Mouse (Mus musculus): ENCODE data around the gene Praf2. TPM values are rescaled to one million over a fixed set of nuclear protein-coding genes. Genes with fewer than 3 reads are reported as not detected.
"Not testable (repeated sequence)": the region's sequence is repeated elsewhere in the genome, so short reads cannot be mapped to it uniquely, and the experiment has no call there.

Praf2 gene
- polyA plus RNA-seq, 1 experiment from 2014 or later: 84.1 TPM

DNA sequence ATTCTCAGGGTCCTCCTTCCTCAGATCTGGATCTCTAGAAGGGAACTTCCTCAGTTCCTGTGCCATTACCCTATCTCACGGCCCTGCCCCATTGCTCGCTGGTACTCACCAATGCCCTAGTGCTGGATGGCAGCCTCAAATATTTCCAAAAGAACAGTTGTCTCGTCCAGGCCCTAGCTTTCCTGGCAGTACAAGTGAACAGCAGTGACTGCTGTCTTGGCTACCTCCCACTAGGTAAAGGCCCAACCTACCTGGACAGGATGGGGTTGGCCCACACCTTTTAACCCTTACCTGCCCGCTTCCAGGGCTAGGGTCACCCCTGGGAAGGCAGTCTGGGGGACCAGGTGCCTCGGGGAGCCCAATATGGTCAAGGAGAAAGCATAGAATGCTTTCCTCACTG, 12.9 kb downstream of the Praf2 start:
- 75% methylated on average over 5 of the region's 5 CpGs for WGBS
- Histone ChIP-seq H3K4me2 (replicated peaks) (no peak overlapping the region), H3K4me1 (no peaks in the 10 kb centered on the region), H3K4me3 (no peak overlapping the region), H3K9me3 (no peaks in the 10 kb centered on the region), H3K27me3 (no peaks in the 10 kb centered on the region), H3K27ac (no peak overlapping the region), H3K36me3 (peaks cover 2% of the 10 kb centered on the region; the same call in 1 of the 2 replicates), H3K9ac (no peak overlapping the region)
- no peak for ATAC-seq (ENCODE audit: low FRiP score, low read depth)

DNA sequence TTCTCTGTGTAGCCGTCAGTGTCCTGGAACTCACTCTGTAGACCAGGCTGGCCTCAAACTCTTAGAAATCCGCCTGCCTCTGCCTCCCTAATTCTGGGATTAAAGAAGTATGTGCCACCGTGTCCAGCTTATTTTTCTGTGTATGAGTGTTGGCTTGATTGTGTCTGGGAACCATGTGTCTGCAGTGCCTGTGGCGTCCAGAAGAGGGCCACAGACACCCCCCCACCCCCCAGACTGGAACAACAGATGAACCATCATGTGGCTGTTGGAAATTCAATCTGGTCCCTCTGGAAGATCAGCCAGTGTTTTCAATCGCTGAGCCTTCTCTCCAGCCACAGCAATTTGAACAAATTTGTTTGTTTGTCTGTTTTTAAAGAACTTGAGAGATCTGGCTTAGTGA, 15.2 kb downstream of the Praf2 start:
- ATAC-seq (ENCODE audit: low FRiP score, low read depth): no peak
- no peak overlapping the region for H3K4me3 ChIP-seq
- 56% methylated on average over 5 of the region's 5 CpGs for WGBS

DNA sequence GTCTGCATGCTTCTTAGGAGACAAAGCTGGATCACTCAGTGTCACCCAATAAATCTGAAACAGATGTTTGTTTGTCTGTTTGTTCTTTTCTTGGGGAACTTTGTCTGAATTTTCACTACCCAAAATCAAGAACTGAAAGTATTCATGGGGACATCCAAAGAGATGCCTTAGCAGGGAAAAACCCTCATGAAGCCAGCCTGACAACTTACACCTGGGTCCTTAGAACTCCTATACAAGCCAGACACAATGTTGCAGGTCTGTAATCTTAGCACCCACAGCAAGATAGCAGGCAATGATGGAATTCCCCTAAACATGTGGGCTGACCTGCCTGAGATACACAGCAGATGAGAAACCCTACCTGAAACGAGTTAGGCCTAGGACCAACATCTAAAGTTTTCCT, 16.7 kb downstream of the Praf2 start:
- ATAC-seq (ENCODE audit: low FRiP score, low read depth): no peak
- WGBS: 37% methylated on average over 1 of the region's 1 CpGs

More for the DNA sequence above, 15.2 kb downstream of the Praf2 start:
- no peak overlapping the region for H3K4me2 ChIP-seq (replicated peaks)
- no peak overlapping the region for H3K9ac ChIP-seq
- H3K9me3 ChIP-seq: no peaks in the 10 kb centered on the region
- H3K36me3 ChIP-seq: peaks cover 2% of the 10 kb centered on the region; the same call in 1 of the 2 replicates
- no peaks in the 10 kb centered on the region for H3K4me1 ChIP-seq
- H3K27ac ChIP-seq: no peak overlapping the region
- H3K27me3 ChIP-seq: no peaks in the 10 kb centered on the region

DNA sequence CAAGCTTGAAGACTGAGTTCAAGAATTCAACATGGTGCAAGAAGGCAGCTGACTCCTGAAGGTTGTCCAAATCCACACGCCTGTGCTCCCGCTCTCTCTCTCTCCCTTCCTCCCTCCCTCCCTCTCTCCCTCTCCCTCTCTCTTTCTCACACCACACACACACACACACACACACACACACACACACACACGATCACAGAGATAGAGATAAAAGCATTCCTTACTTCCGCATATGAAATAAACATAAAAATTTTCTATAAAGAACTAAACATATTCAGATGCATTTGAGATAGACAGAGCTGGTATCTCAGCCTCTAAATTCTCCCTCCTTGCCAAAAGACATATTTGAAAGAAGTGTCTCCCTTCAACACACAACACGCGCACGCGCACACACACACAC, 17.2 kb downstream of the Praf2 start:
- 85% methylated on average over 8 of the region's 8 CpGs for WGBS
- Histone ChIP-seq H3K4me2 (replicated peaks) (no peak overlapping the region), H3K36me3 (peaks cover 2% of the 10 kb centered on the region; the same call in 1 of the 2 replicates), H3K9ac (no peak overlapping the region), H3K4me3 (no peak overlapping the region), H3K4me1 (peaks cover 9% of the 10 kb centered on the region; the same call in 1 of the 2 replicates), H3K27ac (no peak overlapping the region), H3K9me3 (no peaks in the 10 kb centered on the region), H3K27me3 (no peaks in the 10 kb centered on the region)
- ATAC-seq (ENCODE audit: low FRiP score, low read depth): no peak

More for the DNA sequence above, 16.7 kb downstream of the Praf2 start:
- Histone ChIP-seq H3K36me3 (peaks cover 2% of the 10 kb centered on the region; the same call in 1 of the 2 replicates), H3K27me3 (no peaks in the 10 kb centered on the region), H3K4me1 (peaks cover 7% of the 10 kb centered on the region; the same call in 1 of the 2 replicates), H3K9me3 (no peaks in the 10 kb centered on the region), H3K4me2 (replicated peaks) (no peak overlapping the region), H3K4me3 (no peak overlapping the region), H3K9ac (no peak overlapping the region), H3K27ac (no peak overlapping the region)

DNA sequence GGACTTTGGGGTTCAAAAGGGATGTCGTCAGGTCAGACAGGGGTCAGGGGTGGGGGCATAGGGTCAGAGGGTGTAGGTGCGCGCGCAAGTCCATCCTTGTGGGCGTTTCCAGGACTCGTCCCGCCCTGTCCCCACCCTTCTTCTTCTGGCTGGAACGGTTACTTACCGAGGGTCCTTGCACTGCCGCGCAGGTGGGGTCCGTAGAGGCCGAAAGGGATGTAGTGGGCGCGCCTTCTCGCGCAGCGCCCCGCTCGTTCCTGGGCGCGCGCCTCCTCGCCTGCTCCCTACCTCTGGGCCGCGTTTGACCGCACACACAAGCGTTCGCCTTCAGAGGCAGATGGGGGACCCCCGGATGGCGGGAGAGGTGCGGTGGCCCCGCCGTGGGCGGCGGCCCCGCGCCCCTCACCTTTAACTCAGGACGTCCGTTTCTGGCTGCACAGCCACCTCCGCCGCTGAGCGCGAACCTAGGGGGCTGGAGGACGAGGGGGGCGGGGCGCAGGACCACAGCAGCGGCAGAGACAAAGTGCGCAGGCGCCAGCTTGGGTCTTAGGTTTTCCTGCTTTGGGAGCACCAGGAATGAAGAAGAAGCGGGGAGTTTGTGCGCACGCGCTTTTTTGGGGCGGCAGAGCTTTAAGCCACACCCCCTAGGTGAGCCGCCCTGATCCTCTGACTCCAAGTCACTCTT, 22.3 kb downstream of the Praf2 start, which contains the start of gene Ccdc120:
Gene Ccdc120, minus strand, starts transcription at position 474 of the 685 bp plus-strand sequence.
- H3K27me3 ChIP-seq: no peaks in the 10 kb centered on the region
- H3K36me3 ChIP-seq: no peaks in the 10 kb centered on the region
- WGBS: 7% methylated on average over 38 of the region's 56 CpGs
- H3K4me2 ChIP-seq (replicated peaks): peak within 1 kb of the TSS; percentile 61
- H3K27ac ChIP-seq: no peak within 1 kb of the TSS
- no peaks in the 10 kb centered on the region for H3K9me3 ChIP-seq
- H3K4me3 ChIP-seq: peak within 1 kb of the TSS; percentile 61
- ATAC-seq (ENCODE audit: low FRiP score, low read depth): peak; percentile 87
- peaks cover 9% of the 10 kb centered on the region; the same call in 1 of the 2 replicates for H3K4me1 ChIP-seq
- H3K9ac ChIP-seq: peak within 1 kb of the TSS; percentile 76

DNA sequence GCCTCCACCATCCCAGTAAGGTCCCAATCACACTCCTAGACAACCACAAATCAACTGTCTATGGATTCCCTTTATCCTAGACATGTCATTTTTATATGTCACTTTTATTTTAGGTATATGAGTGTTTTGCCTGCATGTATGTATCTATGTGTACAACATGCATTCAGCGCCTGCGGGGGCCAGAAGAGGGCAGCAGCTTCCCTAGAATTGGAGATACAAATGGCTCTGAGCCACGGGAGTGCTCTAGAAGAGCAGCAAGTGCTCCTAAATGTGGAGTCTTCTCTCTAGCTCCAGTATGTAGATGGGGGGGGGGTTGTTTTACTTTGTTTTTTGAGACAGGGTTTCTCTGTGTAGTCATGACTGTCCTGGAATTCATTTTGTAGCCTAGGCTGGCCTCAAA, 25.4 kb downstream of the Praf2 start:
- WGBS: 16% methylated on average over 3 of the region's 3 CpGs

DNA sequence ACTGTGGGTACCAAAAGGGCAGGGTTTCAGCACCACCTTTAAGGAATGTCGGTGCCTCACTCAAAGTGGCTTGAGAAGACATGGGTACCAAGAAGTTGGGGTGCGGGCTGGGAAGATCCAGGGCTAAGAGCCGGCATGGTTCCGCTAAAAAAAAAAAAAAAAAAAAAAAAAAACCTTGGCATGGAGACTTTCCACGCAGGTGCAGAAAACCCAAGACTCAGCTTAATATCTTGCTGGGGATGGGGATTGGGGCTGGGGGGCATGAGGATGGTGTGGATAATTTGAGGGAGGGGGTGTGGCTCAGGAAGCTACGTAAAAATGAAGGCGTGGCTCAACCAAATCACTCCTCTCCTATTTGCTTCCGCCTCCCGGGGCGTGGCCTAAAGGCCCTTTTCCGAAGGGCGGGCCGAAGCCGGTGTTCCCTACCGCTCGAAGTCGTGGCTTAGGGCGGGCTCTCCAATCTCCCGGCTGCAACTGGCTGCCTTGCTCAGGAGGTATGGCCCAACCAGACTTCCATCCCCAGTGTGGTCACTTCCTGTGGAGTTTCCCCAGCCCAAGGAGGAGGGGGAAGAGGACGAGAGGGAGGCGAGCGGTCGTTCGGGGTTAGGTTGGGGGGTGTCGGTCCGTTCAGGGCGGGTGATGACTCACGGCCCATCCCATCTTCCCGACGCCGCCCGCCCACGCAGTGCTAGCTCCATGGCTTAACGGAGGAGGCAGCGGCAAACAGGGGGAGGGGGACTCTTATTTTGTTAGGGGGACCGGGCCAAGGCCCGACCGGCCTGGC, 34.1 kb downstream of the Praf2 start, which contains the start of gene Tfe3:
Gene Tfe3, plus strand, starts transcription at position 424 of the 784 bp plus-strand sequence.
- H3K27ac ChIP-seq: no peak within 1 kb of the TSS
- H3K27me3 ChIP-seq: no peaks in the 10 kb centered on the region
- H3K4me3 ChIP-seq: peak within 1 kb of the TSS; percentile 71
- H3K9ac ChIP-seq: peak within 1 kb of the TSS; percentile 78
- 19% methylated on average over 38 of the region's 38 CpGs for WGBS
- H3K4me2 ChIP-seq (replicated peaks): peak within 1 kb of the TSS; percentile 71
- peaks cover 11% of the 10 kb centered on the region for H3K36me3 ChIP-seq
- ATAC-seq (ENCODE audit: low FRiP score, low read depth): peak; percentile 96
- no peaks in the 10 kb centered on the region for H3K9me3 ChIP-seq
- H3K4me1 ChIP-seq: peaks cover 19% of the 10 kb centered on the region

More for the DNA sequence above, 25.4 kb downstream of the Praf2 start:
- ATAC-seq (ENCODE audit: low FRiP score, low read depth); H3K27ac ChIP-seq; H3K9me3 ChIP-seq; H3K4me2 ChIP-seq (replicated peaks); H3K4me3 ChIP-seq; H3K9ac ChIP-seq; H3K27me3 ChIP-seq; H3K4me1 ChIP-seq; H3K36me3 ChIP-seq: not testable (repeated sequence)

DNA sequence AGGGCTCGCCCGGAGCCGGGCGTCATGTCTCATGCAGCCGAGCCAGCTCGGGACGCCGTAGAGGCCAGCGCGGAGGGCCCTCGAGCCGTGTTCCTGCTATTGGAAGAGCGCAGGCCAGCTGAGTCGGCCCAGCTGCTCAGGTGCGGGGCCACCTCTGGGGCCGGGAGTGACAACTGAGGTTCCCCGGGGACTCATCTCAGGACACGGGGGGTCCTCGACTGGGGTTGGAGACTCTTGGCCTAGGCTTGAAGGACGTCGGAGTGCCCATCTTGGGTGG, 34.6 kb downstream of the Praf2 start:
- no peak overlapping the region for H3K27ac ChIP-seq
- peak overlapping the region; percentile 78 for H3K9ac ChIP-seq
- peaks cover 19% of the 10 kb centered on the region for H3K4me1 ChIP-seq
- WGBS: 15% methylated on average over 21 of the region's 21 CpGs
- peak overlapping the region; percentile 71 for H3K4me2 ChIP-seq (replicated peaks)
- H3K27me3 ChIP-seq: no peaks in the 10 kb centered on the region
- peak; percentile 12; the same call in 1 of the 2 replicates for ATAC-seq (ENCODE audit: low FRiP score, low read depth)
- peak overlapping the region; percentile 71 for H3K4me3 ChIP-seq
- H3K9me3 ChIP-seq: no peaks in the 10 kb centered on the region
- H3K36me3 ChIP-seq: peaks cover 16% of the 10 kb centered on the region

DNA sequence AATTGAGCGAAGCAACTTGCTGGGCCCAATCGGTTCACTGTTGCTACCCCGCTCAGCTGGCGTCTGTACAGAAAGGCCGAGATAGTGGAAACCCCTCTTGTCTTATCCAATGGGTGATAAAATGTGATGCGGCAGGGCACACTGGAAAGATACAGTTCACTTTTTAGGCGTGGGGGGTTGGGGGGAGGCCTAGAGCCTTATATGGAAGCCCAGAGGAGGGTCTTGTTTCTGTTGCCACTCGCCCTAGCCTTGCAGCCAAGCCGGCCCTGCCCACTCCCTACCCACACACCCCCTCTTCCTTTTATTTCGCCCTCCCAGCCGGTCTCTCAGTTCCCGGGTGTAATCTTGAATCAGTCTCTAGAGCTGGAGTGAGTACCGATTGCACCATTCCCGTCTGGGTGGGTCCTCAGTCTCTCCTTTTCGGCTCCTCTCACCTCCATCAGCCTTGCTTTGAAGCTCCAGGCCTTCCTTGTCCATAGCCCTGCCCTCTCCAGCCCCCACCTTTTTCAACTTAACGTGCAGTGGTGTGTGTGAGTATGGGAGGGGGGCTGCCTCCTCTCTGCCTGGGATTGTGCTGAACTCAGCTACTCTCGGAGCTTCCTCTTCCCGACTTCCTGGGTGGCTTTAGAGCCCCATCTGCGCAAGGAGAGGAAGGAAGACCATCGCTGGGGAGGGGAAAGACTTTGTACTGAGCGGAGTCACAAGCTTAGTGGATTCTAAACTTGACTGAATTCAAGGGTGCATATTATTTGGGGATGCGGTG, 35.6 kb downstream of the Praf2 start:
- H3K36me3 ChIP-seq: peaks cover 26% of the 10 kb centered on the region
- no peak for ATAC-seq (ENCODE audit: low FRiP score, low read depth)

DNA sequence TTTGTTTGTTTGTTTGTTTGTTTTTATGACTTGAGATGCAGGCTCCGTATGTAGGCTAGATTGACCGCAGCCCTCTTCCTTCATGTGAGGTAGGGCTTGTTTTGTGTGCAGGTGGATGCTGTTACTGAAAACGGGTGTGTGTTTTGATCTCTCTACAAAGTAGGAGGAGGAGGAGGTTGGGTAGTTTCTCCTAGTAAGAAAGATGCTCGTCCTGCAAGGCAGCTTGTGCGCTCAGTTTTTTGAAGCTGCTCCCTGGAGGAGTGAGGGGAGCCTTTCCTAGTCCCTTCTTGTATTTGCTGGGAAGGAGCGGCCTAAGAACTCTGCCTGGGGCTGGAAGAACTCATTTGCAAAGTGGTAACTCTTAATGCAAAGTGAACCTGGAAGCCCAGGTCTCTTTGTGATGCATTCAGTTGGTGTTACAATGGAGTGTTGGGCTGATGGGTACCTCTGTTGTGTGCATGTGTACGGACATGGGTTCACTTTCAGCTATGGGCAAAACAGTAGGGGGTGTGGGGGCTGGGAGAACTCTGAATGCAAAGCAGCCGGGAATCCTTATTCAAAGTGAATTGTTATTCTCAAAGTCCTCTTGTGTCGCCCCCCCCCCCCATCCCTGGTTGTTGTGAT, 36.5 kb downstream of the Praf2 start:
- no peak for ATAC-seq (ENCODE audit: low FRiP score, low read depth)
- Histone ChIP-seq H3K27ac (no peak overlapping the region), H3K36me3 (peaks cover 34% of the 10 kb centered on the region), H3K27me3 (no peaks in the 10 kb centered on the region), H3K4me1 (peaks cover 19% of the 10 kb centered on the region), H3K4me3 (peak overlapping the region; percentile 71), H3K9me3 (no peaks in the 10 kb centered on the region), H3K9ac (no peak overlapping the region), H3K4me2 (replicated peaks) (peak overlapping the region; percentile 71)
- WGBS: 25% methylated on average over 9 of the region's 9 CpGs

More for the DNA sequence above, 35.6 kb downstream of the Praf2 start:
- no peaks in the 10 kb centered on the region for H3K9me3 ChIP-seq
- H3K4me3 ChIP-seq: peak overlapping the region; percentile 71
- peak overlapping the region; percentile 78 for H3K9ac ChIP-seq
- no peaks in the 10 kb centered on the region for H3K27me3 ChIP-seq
- H3K4me1 ChIP-seq: peaks cover 19% of the 10 kb centered on the region
- H3K4me2 ChIP-seq (replicated peaks): peak overlapping the region; percentile 71
- H3K27ac ChIP-seq: no peak overlapping the region
- 15% methylated on average over 21 of the region's 22 CpGs for WGBS

DNA sequence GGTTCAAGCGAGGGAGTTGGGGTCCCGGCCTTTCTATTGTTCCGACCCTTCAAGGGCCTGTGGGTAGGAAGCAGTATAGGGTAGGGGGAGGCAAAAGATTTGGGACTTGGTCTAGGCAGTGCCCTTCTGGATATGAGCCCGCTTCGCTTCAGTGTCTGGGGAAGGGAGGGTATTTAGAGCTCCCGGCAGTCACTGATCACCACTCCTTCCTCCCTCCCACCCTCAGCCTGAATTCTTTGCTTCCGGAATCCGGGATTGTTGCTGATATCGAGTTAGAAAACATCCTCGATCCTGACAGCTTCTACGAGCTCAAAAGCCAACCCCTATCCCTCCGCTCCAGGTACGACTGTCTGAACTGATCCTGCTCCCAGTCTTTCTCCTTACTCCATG, 37.0 kb downstream of the Praf2 start:
- 37% methylated on average over 12 of the region's 13 CpGs for WGBS
- Histone ChIP-seq H3K9me3 (no peaks in the 10 kb centered on the region), H3K4me3 (peak overlapping the region; percentile 71), H3K9ac (peak overlapping the region; percentile 25; the same call in 1 of the 2 replicates), H3K36me3 (peaks cover 39% of the 10 kb centered on the region), H3K4me1 (peaks cover 19% of the 10 kb centered on the region), H3K4me2 (replicated peaks) (peak overlapping the region; percentile 71), H3K27ac (no peak overlapping the region), H3K27me3 (no peaks in the 10 kb centered on the region)
- ATAC-seq (ENCODE audit: low FRiP score, low read depth): no peak

Data from limb, embryonic 13.5 days (tissue).